Mouse (Mus musculus) myocyte (in vitro differentiated cells): ENCODE results near the gene Gpatch11. TPM values are rescaled to one million over a fixed set of nuclear protein-coding genes. Genes with fewer than 3 reads are reported as not detected.

Experiments used
- H3K27me3 ChIP-seq: one replicate; pipeline ENCODE4 v1.6.1; 2011; ENCODE audit not compliant: control insufficient read depth, insufficient read depth, insufficient read length
- H3K36me3 ChIP-seq: one replicate; pipeline ENCODE4 v1.6.1; 2011; ENCODE audit not compliant: control insufficient read depth, insufficient read depth
- H3K4me2 ChIP-seq: one replicate; pipeline ENCODE4 v1.6.1; 2011; ENCODE audit warnings: low read depth, control low read depth
- H3K4me3 ChIP-seq: one replicate; pipeline ENCODE4 v1.5.1; 2011; ENCODE audit warnings: mild to moderate bottlenecking, control low read depth, moderate library complexity
- H3K79me2 ChIP-seq: one replicate; pipeline ENCODE4 v1.6.1; 2011; ENCODE audit not compliant: control insufficient read depth, insufficient read depth
- H3ac ChIP-seq: one replicate; pipeline ENCODE4 v1.6.1; 2011; ENCODE audit not compliant: control insufficient read depth, insufficient read length
- CEBPB ChIP-seq: IDR thresholded peaks from 2 replicates; pipeline ENCODE4 v1.6.1; 2011; ENCODE audit warnings: mild to moderate bottlenecking, moderate library complexity; ENCODE audit not compliant: poor library complexity, insufficient read depth, severe bottlenecking
- E2F4 ChIP-seq: IDR thresholded peaks from one replicate; pipeline ENCODE4 v1.6.1; 2011; ENCODE audit warnings: mild to moderate bottlenecking, control low read depth, moderate library complexity; ENCODE audit not compliant: insufficient read depth
- MAX ChIP-seq: IDR thresholded peaks from one replicate; pipeline ENCODE4 v1.6.1; 2011; ENCODE audit warnings: low read depth, mild to moderate bottlenecking, control low read depth
- MYOD1 ChIP-seq, 3 experiments: IDR thresholded peaks; one replicate each; pipeline ENCODE4 v1.6.1; 2011; ENCODE audit warnings: control low read depth in 2 of 3, low read depth in 2 of 3, mild to moderate bottlenecking in 2 of 3, moderate library complexity in 1 of 3; ENCODE audit not compliant: insufficient read length in 2 of 3, control insufficient read depth in 1 of 3
- MYOG ChIP-seq, 3 experiments: IDR thresholded peaks; one replicate each; pipeline ENCODE4 v1.6.1; 2011; ENCODE audit warnings: control low read depth in 2 of 3, low read depth in 2 of 3, mild to moderate bottlenecking in 2 of 3; ENCODE audit not compliant: insufficient read length in 2 of 3, control insufficient read depth in 1 of 3, insufficient read depth in 1 of 3
- POLR2A ChIP-seq: IDR thresholded peaks from one replicate; pipeline ENCODE4 v1.6.1; 2011; ENCODE audit warnings: low read depth, mild to moderate bottlenecking, control low read depth, moderate library complexity; ENCODE audit not compliant: insufficient read length
- POLR2AphosphoS2 ChIP-seq: IDR thresholded peaks from one replicate; pipeline ENCODE4 v1.6.1; 2011; ENCODE audit warnings: low read depth, control low read depth; ENCODE audit not compliant: insufficient read length
- REST ChIP-seq: IDR thresholded peaks from one replicate; pipeline ENCODE4 v1.6.1; 2011; ENCODE audit warnings: mild to moderate bottlenecking, control low read depth, moderate library complexity; ENCODE audit not compliant: insufficient read depth, insufficient read length
- SRF ChIP-seq: IDR thresholded peaks from one replicate; pipeline ENCODE4 v1.6.1; 2011; ENCODE audit warnings: low read depth; ENCODE audit not compliant: control insufficient read depth, insufficient read length
- TCF12 ChIP-seq: IDR thresholded peaks from one replicate; pipeline ENCODE4 v1.6.1; 2011; ENCODE audit warnings: mild to moderate bottlenecking, control low read depth; ENCODE audit not compliant: poor library complexity, insufficient read depth, severe bottlenecking
- TCF3 ChIP-seq: IDR thresholded peaks from one replicate; pipeline ENCODE4 v1.6.1; 2011; ENCODE audit warnings: low read depth, control low read depth; ENCODE audit not compliant: insufficient read length
- USF1 ChIP-seq: IDR thresholded peaks from one replicate; pipeline ENCODE4 v1.6.1; 2011; ENCODE audit warnings: low read depth, mild to moderate bottlenecking, control low read depth, moderate library complexity
- polyA plus RNA-seq: library from polyadenylated mRNA; unstranded; fragments of >200 nt; fragmentation: generic; extraction: Trizol; gene quantifications from one replicate; pipeline ENCODE4 v1.2.1, GENCODE M21; 2012; ENCODE audit warnings: missing spikeins

The Gpatch11 gene
- polyA plus RNA-seq, 1 experiment: 16.6 TPM

- H3K4me3 ChIP-seq: peak overlapping the region; percentile 87
- TF ChIP-seq MYOG (IDR thresholded peaks at IDR 0.05; ENCODE audit: control insufficient read depth in 1 of 3, insufficient read depth in 1 of 3, insufficient read length in 2 of 3, low read depth in 2 of 3): no peak
- no peak for TF ChIP-seq CEBPB
- no peak for TF ChIP-seq SRF
- TF ChIP-seq USF1: no peak
- TF ChIP-seq MYOD1 (IDR thresholded peaks at IDR 0.05; ENCODE audit: control insufficient read depth in 1 of 3, insufficient read length in 2 of 3, low read depth in 2 of 3): no peak
- no peak for TF ChIP-seq MAX
- TF ChIP-seq TCF3: no peak
- H3K27me3 ChIP-seq: no peaks in the 10 kb centered on the region
- peak overlapping the region; percentile 38 for H3ac ChIP-seq
- peak overlapping the region; percentile 95 for H3K4me2 ChIP-seq
- peaks cover 6% of the 10 kb centered on the region for H3K79me2 ChIP-seq
- peaks cover 5% of the 10 kb centered on the region for H3K36me3 ChIP-seq
Measured at GRCm38 (mm10) chr17:78836056-78836455, 689 bp downstream of the Gpatch11 start.

GRCm38 (mm10) chr17:78842271-78842928, 7.0 kb downstream of the Gpatch11 start:
- H3K27me3 ChIP-seq: no peaks in the 10 kb centered on the region
- TF ChIP-seq MAX (no peak), USF1 (no peak), POLR2AphosphoS2 (no peak), POLR2A (no peak), REST (no peak), SRF (no peak), TCF12 (no peak), MYOG (IDR thresholded peaks at IDR 0.05; ENCODE audit: control insufficient read depth in 1 of 3, insufficient read depth in 1 of 3, insufficient read length in 2 of 3, low read depth in 2 of 3) (no peak), E2F4 (no peak), MYOD1 (IDR thresholded peaks at IDR 0.05; ENCODE audit: control insufficient read depth in 1 of 3, insufficient read length in 2 of 3, low read depth in 2 of 3) (no peak), TCF3 (no peak), CEBPB (no peak)
- no peak overlapping the region for H3K4me2 ChIP-seq
- no peak overlapping the region for H3K4me3 ChIP-seq
- peaks cover 29% of the 10 kb centered on the region for H3K36me3 ChIP-seq
- no peaks in the 10 kb centered on the region for H3K79me2 ChIP-seq
- no peak overlapping the region for H3ac ChIP-seq

GRCm38 (mm10) chr17:78856243-78856642, 20.9 kb downstream of the Gpatch11 start:
- Histone ChIP-seq H3K36me3 (peaks cover 9% of the 10 kb centered on the region), H3K79me2 (no peaks in the 10 kb centered on the region), H3K4me2 (no peak overlapping the region), H3ac (no peak overlapping the region), H3K4me3 (no peak overlapping the region), H3K27me3 (no peaks in the 10 kb centered on the region)
- no peak for TF ChIP-seq SRF
- TF ChIP-seq MYOG (IDR thresholded peaks at IDR 0.05; ENCODE audit: control insufficient read depth in 1 of 3, insufficient read depth in 1 of 3, insufficient read length in 2 of 3, low read depth in 2 of 3): no peak
- no peak for TF ChIP-seq REST
- TF ChIP-seq E2F4: no peak
- no peak for TF ChIP-seq MAX
- TF ChIP-seq POLR2AphosphoS2: no peak
- no peak for TF ChIP-seq TCF12
- TF ChIP-seq POLR2A: no peak
- TF ChIP-seq USF1: no peak
- TF ChIP-seq CEBPB: no peak
- TF ChIP-seq MYOD1 (IDR thresholded peaks at IDR 0.05; ENCODE audit: control insufficient read depth in 1 of 3, insufficient read length in 2 of 3, low read depth in 2 of 3): no peak
- no peak for TF ChIP-seq TCF3

GRCm38 (mm10) chr17:78873886-78874285, 38.5 kb downstream of the Gpatch11 start:
- TF ChIP-seq SRF (no peak), TCF3 (no peak), MYOD1 (IDR thresholded peaks at IDR 0.05; ENCODE audit: control insufficient read depth in 1 of 3, insufficient read length in 2 of 3, low read depth in 2 of 3) (no peak), POLR2AphosphoS2 (no peak), E2F4 (no peak)
- Histone ChIP-seq H3K4me2 (no peak overlapping the region), H3K36me3 (peaks cover 4% of the 10 kb centered on the region), H3K79me2 (no peaks in the 10 kb centered on the region), H3K27me3 (no peaks in the 10 kb centered on the region), H3ac (no peak overlapping the region), H3K4me3 (no peak overlapping the region)

GRCm38 (mm10) chr17:78881878-78882304, 46.5 kb downstream of the Gpatch11 start:
- TF ChIP-seq MAX (no peak), POLR2A (no peak), USF1 (no peak), SRF (no peak), E2F4 (no peak), MYOG (IDR thresholded peaks at IDR 0.05; ENCODE audit: control insufficient read depth in 1 of 3, insufficient read depth in 1 of 3, insufficient read length in 2 of 3, low read depth in 2 of 3) (no peak), CEBPB (no peak), TCF12 (no peak), MYOD1 (IDR thresholded peaks at IDR 0.05; ENCODE audit: control insufficient read depth in 1 of 3, insufficient read length in 2 of 3, low read depth in 2 of 3) (no peak), POLR2AphosphoS2 (no peak), REST (no peak), TCF3 (no peak)
- H3K36me3 ChIP-seq: no peaks in the 10 kb centered on the region
- no peaks in the 10 kb centered on the region for H3K27me3 ChIP-seq
- H3K79me2 ChIP-seq: no peaks in the 10 kb centered on the region
- peak overlapping the region; percentile 65 for H3K4me3 ChIP-seq
- H3ac ChIP-seq: no peak overlapping the region
- H3K4me2 ChIP-seq: peak overlapping the region; percentile 79
